Mouse (Mus musculus) spleen, postnatal 36 days (tissue): ENCODE data around the gene Atcay.
"Not testable (repeated sequence)": the region's sequence is repeated elsewhere in the genome, so short reads cannot be mapped to it uniquely, and the experiment has no call there.

ENCODE experiments used
- DNase-seq, 2 experiments: peaks; one replicate each; pipeline ENCODE4 v3.0.0; 2022; ENCODE audit warnings: low spot score in 2 of 2, mixed read lengths in 1 of 2

Gene Atcay

DNA sequence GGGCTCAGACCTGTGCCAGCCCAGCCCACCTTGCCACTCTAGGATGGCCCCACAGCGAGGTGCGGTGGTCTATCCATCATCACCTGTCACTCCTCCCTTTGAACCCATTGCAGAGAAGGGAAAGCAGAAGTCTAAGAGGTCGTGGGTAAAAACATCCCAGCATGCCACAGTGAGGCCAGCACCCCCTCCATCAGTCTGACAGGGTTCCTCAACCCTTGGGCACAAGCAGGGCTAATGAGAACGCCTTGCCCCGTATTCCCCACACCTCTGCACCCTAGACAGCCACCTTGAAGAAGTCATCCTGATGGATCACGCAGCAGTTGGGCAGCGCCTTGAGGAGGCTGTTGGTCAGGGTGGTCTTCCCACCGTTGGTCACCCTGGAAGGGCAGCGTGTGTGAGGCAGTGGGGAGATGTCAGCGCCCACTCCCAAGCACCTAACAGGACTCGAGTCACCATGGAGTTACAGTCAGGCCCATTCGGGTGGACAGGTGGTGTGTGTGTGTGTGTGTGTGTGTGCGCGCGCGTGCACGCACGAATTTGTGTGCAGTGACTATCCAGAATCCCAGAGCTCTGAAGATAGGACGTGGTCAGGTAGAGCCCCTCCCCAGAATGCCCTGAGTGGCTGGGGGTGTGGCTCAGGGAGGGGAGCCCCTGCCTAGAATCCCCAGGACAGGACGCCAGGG is 29.9 kb downstream of the Atcay start:
- no peak for DNase-seq

GRCm38 (mm10) chr10:81200141-81200540 is 30.5 kb downstream of the Atcay start:
- no peak for DNase-seq

DNA sequence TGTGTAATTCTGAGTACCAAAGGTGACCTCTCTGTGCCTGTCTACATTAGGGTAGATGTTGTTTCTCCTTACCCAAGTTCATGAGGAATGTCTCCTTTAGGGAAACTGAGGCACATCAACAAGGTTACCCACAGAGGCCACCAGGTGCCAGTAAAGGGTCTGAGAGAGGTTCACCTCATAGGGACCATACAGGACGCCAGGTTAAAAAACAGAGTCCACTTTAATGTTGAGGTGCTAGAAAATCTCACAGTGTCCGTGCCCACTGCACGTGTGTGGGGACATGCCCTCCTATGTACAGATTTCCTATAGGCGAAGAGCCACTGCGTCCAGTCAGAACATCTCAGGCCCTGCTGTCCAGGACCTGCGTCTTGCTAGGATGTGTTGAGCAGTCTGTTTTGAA is 31.6 kb downstream of the Atcay start:
- no peak for DNase-seq

DNA sequence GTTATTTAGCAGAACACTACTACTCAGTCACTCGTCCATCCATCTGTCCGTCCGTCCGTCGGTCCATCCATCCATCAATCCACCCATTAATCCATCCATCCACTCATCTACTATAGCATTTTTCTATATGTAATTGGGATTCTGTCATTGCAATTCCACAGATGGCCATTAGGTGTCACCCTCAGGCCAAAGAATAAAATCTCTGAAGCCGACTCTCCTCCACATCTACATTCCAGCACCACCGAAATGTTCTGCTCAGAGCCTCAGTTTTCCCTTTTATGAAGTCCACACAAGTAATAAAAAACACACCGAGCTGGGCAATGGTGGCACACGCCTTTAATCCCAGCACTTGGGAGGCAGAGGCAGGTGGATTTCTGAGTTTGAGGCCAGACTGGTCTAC is 32.4 kb downstream of the Atcay start:
- peak in 1 of 2 experiments; percentile 60 for DNase-seq

DNA sequence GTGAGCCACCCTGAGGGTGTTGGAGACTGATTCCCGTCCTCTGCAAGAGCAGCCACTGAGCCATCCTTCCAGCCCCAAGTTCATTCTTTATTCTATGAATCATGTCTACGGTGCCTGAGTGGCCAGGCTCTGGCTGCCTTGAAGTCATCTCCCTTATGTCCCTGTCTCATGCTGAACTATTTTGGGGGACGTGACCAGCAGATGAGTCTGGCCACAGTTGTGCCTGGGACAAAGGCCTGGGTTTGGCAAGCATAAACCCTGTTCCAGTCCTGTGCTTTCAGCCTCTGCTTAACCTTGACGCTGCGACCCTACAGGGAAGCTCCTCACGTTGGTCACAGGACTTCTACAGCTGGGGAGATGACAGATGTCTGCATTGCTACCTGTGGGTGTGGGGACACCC is 33.3 kb downstream of the Atcay start:
- DNase-seq, result no peak

- no peak for DNase-seq
Observed at GRCm38 (mm10) chr10:81196470-81197065, 34.1 kb downstream of the Atcay start.

DNA sequence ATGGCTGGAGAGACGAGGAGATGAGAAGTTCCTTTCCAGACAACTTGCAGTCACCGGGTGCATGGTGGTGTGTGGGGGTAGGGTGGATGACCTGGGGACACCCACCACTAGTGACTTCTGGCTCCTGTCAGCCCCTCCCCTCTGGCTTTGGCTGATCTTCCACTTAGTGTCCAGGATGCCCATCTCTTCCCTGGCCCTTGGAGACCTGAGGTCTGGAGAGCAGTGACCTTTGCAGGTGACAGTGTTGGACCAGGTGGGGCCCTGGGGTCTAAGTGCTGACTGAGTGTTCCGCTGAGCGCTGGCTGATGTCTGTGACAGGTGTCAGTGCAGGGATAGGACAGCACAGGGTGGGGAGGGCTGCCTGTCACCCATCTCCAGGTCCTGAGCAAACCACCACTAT is 35.3 kb downstream of the Atcay start:
- no peak for DNase-seq

DNA sequence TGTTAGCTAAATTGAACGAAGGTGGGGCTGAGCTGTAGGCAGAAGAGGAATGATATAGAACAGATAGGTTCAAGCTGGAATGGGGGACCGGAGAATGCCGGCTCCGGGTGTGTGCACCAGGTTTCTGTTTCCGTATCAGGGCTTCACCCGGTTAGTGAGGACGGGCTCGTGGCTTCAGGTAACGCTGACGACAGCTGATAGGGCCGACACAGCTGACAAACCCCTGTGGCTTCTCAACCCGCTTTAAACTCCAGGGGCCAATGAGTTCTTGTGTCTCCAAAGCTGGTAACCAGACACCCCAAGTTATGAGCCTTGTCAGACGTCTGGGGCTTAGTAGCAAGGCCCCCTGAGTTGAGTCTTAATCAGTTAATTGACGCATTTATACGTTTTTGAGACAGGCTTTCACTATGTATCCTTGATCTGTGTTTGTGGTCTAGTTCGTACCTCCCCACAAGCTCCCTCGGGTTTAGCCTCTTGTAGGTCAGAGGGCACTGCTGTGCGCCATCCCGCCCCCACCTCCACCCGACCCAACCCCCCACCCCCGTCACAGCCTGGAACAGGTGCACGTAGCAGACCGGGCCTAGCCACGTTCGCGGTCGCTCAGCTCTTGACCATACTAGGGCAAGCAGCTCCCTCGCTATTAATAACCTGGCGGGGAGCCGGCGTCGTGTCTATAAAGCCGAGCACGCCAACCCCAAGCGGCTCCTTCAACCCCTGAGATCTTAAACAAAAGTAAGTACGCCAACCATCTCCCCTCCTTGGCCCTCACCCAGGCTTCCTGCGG is 36.5 kb downstream of the Atcay start:
- DNase-seq, result peak; percentile 73 to 74

DNA sequence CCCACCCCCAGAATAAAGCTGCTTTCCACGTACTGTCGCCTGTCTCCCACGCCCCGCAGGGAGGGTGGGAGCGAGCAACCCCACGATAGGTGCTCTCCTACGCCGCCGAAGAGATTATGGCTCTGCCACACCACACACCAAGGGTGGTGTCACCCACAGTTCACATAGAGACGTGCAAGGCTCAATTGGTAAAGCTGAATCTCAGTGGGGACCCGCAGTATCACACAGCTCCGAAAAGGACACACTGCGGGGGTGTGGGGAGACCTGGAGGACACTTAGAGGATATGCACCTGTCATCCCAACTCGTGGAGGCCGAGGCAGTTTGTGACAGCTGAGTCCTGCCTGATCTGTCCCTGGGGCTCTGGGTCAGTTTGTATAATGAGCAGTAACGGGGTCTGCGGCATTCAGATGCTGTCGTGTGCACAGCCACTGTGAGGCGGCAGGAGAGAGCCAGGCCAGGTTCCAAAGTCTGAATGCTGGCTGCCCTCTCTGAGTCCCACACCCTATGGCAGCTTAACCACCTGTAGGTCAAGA is 37.6 kb downstream of the Atcay start:
- DNase-seq, result peak in 1 of 2 experiments; percentile 41

GRCm38 (mm10) chr10:81192270-81192967 is 38.2 kb downstream of the Atcay start:
- DNase-seq, result peak; percentile 85 to 87

GRCm38 (mm10) chr10:81191342-81191982 is 39.2 kb downstream of the Atcay start:
- DNase-seq, result no peak

- DNase-seq, result no peak
Observed at GRCm38 (mm10) chr10:81190912-81191321, 39.7 kb downstream of the Atcay start.

DNA sequence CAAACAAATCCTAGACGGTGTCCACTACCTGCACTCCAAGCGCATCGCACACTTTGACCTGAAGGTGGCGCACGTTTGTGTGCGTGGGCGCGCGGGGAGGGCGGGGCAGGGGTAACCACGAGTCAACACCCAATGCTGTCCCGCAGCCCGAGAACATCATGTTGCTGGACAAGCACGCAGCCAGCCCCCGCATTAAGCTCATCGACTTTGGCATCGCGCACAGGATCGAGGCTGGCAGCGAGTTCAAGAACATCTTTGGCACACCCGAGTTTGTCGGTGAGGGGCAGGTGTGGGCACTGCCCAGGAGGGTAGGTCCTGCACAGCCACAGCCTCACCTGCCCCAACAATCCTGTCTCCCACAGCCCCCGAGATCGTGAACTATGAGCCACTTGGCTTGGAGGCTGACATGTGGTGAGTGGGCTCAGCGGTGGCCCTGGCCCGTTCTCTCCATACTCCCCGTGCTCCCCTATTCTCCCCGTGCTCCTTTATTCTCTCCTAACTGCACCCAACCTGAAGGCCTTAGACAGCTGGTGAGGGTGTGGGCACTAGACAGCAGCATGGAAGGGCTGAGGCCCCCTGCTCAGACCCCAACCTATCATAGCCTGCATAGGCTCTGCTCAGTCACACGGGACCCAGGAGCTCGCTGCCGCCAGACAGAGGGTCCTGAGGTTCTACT is 40.3 kb downstream of the Atcay start:
- no peak for DNase-seq

DNA sequence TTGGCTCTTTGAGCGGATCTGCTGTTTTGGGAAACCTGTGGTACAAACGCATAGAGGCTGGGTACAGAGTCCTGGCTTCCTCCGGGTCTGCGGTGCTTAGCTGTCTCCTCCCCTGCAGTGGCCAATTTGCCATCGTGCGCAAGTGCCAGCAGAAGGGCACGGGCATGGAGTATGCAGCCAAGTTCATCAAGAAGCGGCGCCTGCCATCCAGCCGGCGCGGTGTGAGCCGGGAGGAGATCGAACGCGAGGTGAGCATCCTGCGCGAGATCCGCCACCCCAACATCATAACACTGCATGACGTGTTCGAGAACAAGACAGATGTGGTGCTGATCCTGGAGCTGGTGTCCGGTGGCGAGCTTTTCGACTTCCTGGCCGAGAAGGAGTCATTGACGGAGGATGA is 40.8 kb downstream of the Atcay start:
- DNase-seq, result no peak

GRCm38 (mm10) chr10:81187161-81187560 is 43.5 kb downstream of the Atcay start:
- DNase-seq, result no peak

- DNase-seq, result no peak
Observed at GRCm38 (mm10) chr10:81184765-81185164, 45.9 kb downstream of the Atcay start.

DNA sequence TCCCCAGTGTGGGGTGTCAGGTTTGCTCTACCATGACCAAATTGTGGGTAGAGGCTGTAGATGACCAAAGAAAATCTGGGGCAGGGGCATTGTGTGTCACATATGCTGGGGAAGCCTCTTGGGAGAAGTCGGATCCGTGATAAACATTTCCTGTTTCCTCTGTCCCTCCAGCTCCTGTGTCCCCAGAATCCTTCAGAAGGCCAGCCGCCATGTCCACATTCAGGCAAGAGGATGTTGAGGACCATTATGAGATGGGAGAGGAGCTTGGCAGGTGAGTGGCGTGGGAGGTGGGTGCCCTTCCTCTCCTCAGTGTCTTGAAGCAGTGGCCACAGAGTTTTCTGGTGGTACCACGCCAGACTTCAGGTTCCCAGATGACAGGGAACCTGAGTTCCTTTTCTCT is 46.8 kb downstream of the Atcay start, which contains the start of gene 4930442H23Rik:
4930442H23Rik (minus strand) TSS at position 45 of the 400 bp plus-strand sequence.
- no peak for DNase-seq

- peak; percentile 96 to 97 for DNase-seq
Observed at GRCm38 (mm10) chr10:81182336-81183333, 48.0 kb downstream of the Atcay start, which contains the start of gene Dapk3. Gene Dapk3 (plus strand): TSS chr10:81183005.

DNA sequence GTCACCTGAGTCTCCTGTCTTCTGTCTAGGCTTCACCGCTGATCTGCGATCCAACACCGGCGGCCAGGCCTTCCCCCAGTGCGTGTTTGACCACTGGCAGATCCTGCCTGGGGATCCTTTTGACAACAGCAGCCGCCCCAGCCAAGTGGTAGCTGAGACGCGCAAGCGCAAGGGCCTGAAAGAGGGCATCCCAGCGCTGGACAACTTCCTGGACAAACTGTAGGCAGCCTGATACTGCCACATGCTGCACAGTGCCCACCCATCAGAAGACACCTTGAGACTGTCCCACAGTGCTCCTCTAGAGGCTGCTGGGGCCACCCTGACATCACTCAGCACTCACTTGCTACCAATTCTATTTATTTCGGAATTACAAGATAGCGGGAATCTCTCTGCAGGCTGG is 48.8 kb downstream of the Atcay start:
- DNase-seq, result not testable (repeated sequence)
